Mouse (Mus musculus) forebrain, embryonic 11.5 days (tissue): ENCODE measurements at regions not wholly inside any gene's neighbourhood (a gene's known extent, or its start where the extent isn't known, plus 50 kb on each side); places are given as distances from the start of the nearest gene placed in this dataset.
"Not testable (repeated sequence)": the region's sequence is repeated elsewhere in the genome, so short reads cannot be mapped to it uniquely, and the experiment has no call there.

ENCODE experiments used
- ATAC-seq: fragments of 200-750 bp; cut with Nextera tagmentation; replicated peaks from 2 replicates; pipeline ENCODE4 v1.8.0; 2017; ENCODE audit warnings: moderate TSS enrichment; ENCODE audit not compliant: low FRiP score
- DNase-seq: peaks from one replicate; pipeline ENCODE4 v3.0.0-alpha.2; 2017; ENCODE audit warnings: low spot score
- H3K27ac ChIP-seq: fragments of 300-500 bp; sonication (generic); 2 replicates; pipeline ENCODE4 v1.5.1; 2014; ENCODE audit warnings: low read depth, low read length
- H3K27me3 ChIP-seq: fragments of 300-500 bp; sonication (generic); 2 replicates; pipeline ENCODE4 v1.6.1; 2014; ENCODE audit warnings: mild to moderate bottlenecking, low read length, mixed read lengths; ENCODE audit not compliant: control insufficient read depth, insufficient read depth
- H3K36me3 ChIP-seq: fragments of 300-500 bp; sonication (generic); 2 replicates; pipeline ENCODE4 v1.6.1; 2014; ENCODE audit warnings: mild to moderate bottlenecking, low read length, moderate library complexity, mixed read lengths; ENCODE audit not compliant: control insufficient read depth, insufficient read depth
- H3K4me1 ChIP-seq: fragments of 300-500 bp; sonication (generic); replicated peaks from 2 replicates; pipeline ENCODE4 v1.6.1; 2014; ENCODE audit warnings: low read length, mixed read lengths; ENCODE audit not compliant: control insufficient read depth, insufficient read depth
- H3K4me2 ChIP-seq: fragments of 300-500 bp; sonication (generic); 2 replicates; pipeline ENCODE4 v1.6.1; 2014; ENCODE audit warnings: low read depth, mild to moderate bottlenecking, low read length, moderate library complexity, mixed read lengths; ENCODE audit not compliant: severe bottlenecking
- H3K4me3 ChIP-seq: fragments of 300-500 bp; sonication (generic); 2 replicates; pipeline ENCODE4 v1.5.1; 2014; ENCODE audit warnings: low read depth, low read length
- H3K9ac ChIP-seq: fragments of 300-500 bp; sonication (generic); 2 replicates; pipeline ENCODE4 v1.6.1; 2014; ENCODE audit warnings: low read length
- H3K9me3 ChIP-seq: fragments of 300-500 bp; sonication (generic); 2 replicates; pipeline ENCODE4 v1.6.1; 2016; ENCODE audit warnings: low read length, mixed read lengths; ENCODE audit not compliant: control insufficient read depth
- WGBS: fragments of 180-500 bp; shearing (Covaris S2); extraction: QIAGEN DNeasy Blood & Tissue Kit; methylation state at CpG from one replicate; pipeline ENCODE4 v1.1.7; 2014; 5-methylcytosine and 5-hydroxymethylcytosine counted together

DNA sequence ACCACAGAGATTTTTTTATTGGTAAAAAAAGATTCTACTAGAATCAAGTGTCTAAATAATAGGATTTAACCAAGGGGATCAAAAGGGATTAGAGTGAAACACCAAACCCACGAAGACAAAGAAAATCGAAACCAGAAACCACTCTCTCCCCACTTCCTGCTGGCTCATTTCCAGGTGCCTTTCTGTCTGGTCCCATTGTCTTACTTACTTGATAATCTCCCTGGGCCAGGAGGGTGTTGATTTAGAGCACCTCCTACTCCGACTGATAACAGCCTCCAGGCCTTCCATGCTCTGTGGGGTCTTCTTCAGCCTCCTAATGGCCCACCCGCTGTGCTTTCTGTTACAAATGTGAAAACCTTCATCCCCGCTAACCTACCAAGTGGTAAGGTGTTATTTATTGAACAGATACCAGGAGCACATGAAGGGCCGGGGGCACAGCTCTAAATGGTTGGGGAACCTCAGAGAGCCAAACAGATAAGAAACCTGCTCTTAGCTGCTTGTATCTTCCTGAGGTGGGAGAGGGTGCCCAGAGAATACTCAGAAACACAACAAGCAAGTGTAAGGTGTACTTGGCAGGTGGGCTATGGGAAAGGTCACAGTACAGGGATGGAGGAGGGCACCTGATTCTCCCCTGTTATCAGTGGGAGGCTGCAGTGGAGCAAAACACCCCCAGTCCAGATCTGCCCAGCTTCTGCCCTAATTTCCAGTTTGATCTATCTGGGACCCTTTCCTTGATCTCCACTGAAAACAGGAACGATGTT is 72.6 kb upstream of the Cpsf6 start:
- 32% methylated on average over 7 of the region's 7 CpGs for WGBS
- Histone ChIP-seq H3K27me3 (no peaks in the 10 kb centered on the region), H3K9ac (no peak overlapping the region), H3K4me2 (no peak overlapping the region), H3K4me3 (no peak overlapping the region), H3K27ac (no peak overlapping the region), H3K4me1 (peaks cover 3% of the 10 kb centered on the region; the same call in 1 of the 2 replicates), H3K36me3 (no peaks in the 10 kb centered on the region), H3K9me3 (no peaks in the 10 kb centered on the region)
- ATAC-seq (no peak), DNase-seq (no peak)

GRCm38 (mm10) chr10:117451396-117452185 is 71.8 kb upstream of the Cpsf6 start:
- Histone ChIP-seq H3K4me1 (peaks cover 2% of the 10 kb centered on the region; the same call in 1 of the 2 replicates), H3K4me2 (no peak overlapping the region), H3K36me3 (no peaks in the 10 kb centered on the region), H3K9ac (no peak overlapping the region), H3K4me3 (no peak overlapping the region), H3K27ac (no peak overlapping the region), H3K9me3 (no peaks in the 10 kb centered on the region), H3K27me3 (no peaks in the 10 kb centered on the region)
- no peak for DNase-seq
- WGBS, result 92% methylated on average over 9 of the region's 9 CpGs
- ATAC-seq, result no peak

DNA sequence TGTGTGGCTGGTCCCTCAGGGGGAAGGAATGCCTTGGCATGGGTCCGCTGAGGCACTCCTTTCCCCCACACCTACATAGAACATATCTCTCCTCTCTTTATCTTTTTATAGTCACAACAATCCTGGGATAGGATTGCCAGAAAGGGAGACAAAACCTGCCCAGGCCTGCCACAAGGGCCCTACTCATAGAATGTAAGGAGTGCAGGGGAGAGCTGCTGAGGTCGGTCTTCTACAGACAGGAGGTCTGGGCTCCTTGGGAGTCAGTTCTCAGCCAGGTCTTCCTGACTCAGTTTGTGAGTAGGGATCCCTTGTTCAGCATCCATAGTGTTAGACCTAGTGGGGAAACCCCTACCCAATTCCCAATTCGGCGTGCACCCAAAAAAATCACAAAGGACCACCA is 70.8 kb upstream of the Cpsf6 start:
- Histone ChIP-seq H3K27ac (no peak overlapping the region), H3K36me3 (no peaks in the 10 kb centered on the region), H3K9ac (no peak overlapping the region), H3K27me3 (no peaks in the 10 kb centered on the region), H3K4me1 (peaks cover 2% of the 10 kb centered on the region; the same call in 1 of the 2 replicates), H3K4me3 (no peak overlapping the region), H3K4me2 (no peak overlapping the region), H3K9me3 (no peaks in the 10 kb centered on the region)
- DNase-seq, result no peak
- ATAC-seq, result no peak
- 94% methylated on average over 4 of the region's 4 CpGs for WGBS

- no peak overlapping the region for H3K4me3 ChIP-seq
- DNase-seq, result no peak
- H3K9ac ChIP-seq, result no peak overlapping the region
- no peaks in the 10 kb centered on the region for H3K27me3 ChIP-seq
- H3K4me2 ChIP-seq, result no peak overlapping the region
- no peak for ATAC-seq
- no peaks in the 10 kb centered on the region for H3K36me3 ChIP-seq
- no peak overlapping the region for H3K27ac ChIP-seq
- 87% methylated on average over 1 of the region's 1 CpGs for WGBS
- H3K9me3 ChIP-seq, result no peaks in the 10 kb centered on the region
- peaks cover 2% of the 10 kb centered on the region; the same call in 1 of the 2 replicates for H3K4me1 ChIP-seq
These were observed 70.4 kb upstream of the Cpsf6 start for GRCm38 (mm10) chr10:117450240-117450569.

DNA sequence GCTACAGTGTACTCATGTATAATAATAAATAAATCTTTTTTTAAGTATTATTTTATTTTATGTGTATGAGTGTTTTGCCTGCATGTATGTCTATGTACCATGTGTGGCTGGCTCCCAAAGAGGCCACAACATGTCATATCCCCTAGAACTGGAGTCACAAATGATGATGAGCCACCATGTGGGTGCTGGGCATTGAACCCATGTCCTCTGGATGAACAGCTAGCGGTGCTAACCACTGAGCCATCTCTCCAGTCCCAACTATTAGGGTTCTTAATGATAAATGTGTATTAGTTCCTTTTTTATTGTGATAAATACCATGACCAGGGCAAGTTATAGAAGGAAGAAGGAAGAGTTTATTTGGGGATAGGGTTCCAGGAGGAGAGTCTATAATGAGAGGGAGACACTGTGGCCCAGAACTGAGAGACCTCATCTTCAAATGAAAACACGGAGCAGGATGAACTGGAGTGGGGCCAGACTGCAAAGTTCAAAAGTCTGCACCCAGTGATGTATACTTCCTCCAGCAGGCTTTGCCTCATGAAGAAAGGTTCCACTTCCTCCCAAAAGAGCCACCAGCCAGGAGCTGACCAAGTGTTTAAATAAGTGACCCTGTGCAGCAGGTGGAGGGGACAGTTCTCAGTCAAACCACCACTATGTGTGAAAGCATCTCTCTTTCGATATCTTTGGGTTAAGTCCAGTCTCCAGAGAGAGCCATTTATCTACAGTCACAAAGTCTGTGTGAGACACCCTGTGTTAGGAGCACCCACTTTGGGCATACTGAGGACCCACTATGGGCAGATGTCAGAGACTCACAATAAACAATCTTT is 69.8 kb upstream of the Cpsf6 start:
- 91% methylated on average over 3 of the region's 3 CpGs for WGBS
- DNase-seq (no peak), ATAC-seq (no peak)
- Histone ChIP-seq H3K4me3 (no peak overlapping the region), H3K27me3 (no peaks in the 10 kb centered on the region), H3K9me3 (no peaks in the 10 kb centered on the region), H3K27ac (no peak overlapping the region), H3K4me2 (no peak overlapping the region), H3K36me3 (no peaks in the 10 kb centered on the region), H3K9ac (no peak overlapping the region), H3K4me1 (peaks cover 2% of the 10 kb centered on the region; the same call in 1 of the 2 replicates)

DNA sequence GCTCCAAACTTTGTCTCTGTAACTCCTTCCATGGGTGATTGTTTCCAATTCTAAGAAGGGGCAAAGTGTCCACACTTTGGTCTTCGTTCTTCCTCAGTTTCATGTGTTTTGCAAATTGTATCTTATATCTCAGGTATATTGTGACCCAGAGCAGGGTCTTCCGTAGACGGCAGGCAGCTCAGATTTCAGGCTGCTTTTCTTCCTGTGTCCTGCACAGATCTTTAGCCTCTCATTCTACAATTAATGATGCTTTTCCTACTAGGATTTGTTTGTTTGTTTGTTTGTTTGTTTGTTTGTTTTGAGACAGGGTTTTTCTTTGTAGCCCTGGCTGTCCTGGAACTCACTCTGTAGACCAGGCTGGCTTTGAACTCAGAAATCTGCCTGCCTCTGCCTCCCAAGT is 69.0 kb upstream of the Cpsf6 start:
- not testable (repeated sequence) for H3K4me3 ChIP-seq, ATAC-seq, H3K4me1 ChIP-seq, H3K27me3 ChIP-seq, H3K36me3 ChIP-seq, DNase-seq, H3K9ac ChIP-seq, H3K27ac ChIP-seq, H3K9me3 ChIP-seq, H3K4me2 ChIP-seq
- 89% methylated on average over 3 of the region's 3 CpGs for WGBS

GRCm38 (mm10) chr10:117447626-117448025 is 67.8 kb upstream of the Cpsf6 start:
- H3K27ac ChIP-seq, result no peak overlapping the region
- DNase-seq, result no peak
- no peak overlapping the region for H3K4me2 ChIP-seq
- no peak for ATAC-seq
- no peak overlapping the region for H3K9ac ChIP-seq
- 97% methylated on average over 8 of the region's 8 CpGs for WGBS
- H3K4me1 ChIP-seq, result peaks cover 2% of the 10 kb centered on the region; the same call in 1 of the 2 replicates
- no peaks in the 10 kb centered on the region for H3K36me3 ChIP-seq
- no peak overlapping the region for H3K4me3 ChIP-seq
- H3K27me3 ChIP-seq, result no peaks in the 10 kb centered on the region
- H3K9me3 ChIP-seq, result no peaks in the 10 kb centered on the region

- WGBS, result 68% methylated on average over 8 of the region's 8 CpGs
- Histone ChIP-seq H3K36me3 (no peaks in the 10 kb centered on the region), H3K4me1 (peaks cover 2% of the 10 kb centered on the region; the same call in 1 of the 2 replicates), H3K9ac (no peak overlapping the region), H3K27me3 (no peaks in the 10 kb centered on the region), H3K4me3 (no peak overlapping the region), H3K4me2 (no peak overlapping the region), H3K9me3 (no peaks in the 10 kb centered on the region), H3K27ac (no peak overlapping the region)
- ATAC-seq, result no peak
- no peak for DNase-seq
These were observed 67.4 kb upstream of the Cpsf6 start for GRCm38 (mm10) chr10:117447206-117447605.
